ENCODE assay signal across 24 mouse cellular contexts in the genomic region with DNA sequence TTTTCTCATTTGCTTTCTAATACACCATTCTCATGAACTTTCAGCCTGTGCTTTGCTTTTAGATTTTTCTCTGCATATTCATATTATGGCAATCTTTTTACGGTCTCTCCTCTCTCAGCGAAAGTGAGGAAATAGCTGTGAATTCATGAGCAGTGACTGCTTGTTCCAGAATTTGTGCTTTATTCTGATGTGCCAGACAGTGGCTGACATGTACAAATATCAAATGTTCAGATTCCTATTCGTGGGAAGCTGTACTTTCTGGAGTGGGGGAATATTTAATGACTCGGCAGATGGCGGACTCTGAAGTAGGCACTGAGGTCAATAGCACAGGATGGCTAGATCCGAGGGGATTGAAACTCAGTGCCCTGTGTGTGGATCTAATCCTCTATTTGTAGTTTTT.
DNase-seq lines count a peak whose midpoint lies in the region; ATAC-seq and TF ChIP-seq lines count a peak whose summit lies in the region.
"Had no signal": no experiment of that assay in that cellular context is flagged by ENCODE, and none has a peak within 500 bp of the region (broad histone marks: within the 10 kb centered on the region; RNA-seq: fewer than 3 reads in every experiment).

No protein-coding gene starts in this region.

- no peak for DNase-seq in forebrain, embryonic 10.5 days (ENCODE audit: extremely low spot score, low spot score)
- DNase-seq in layer of hippocampus, adult 2 months (ENCODE audit: low spot score in 2 of 2) = peak in 1 of 2 experiments; percentile 33
- DNase-seq in layer of hippocampus, adult 8-10 months (ENCODE audit: low spot score in 2 of 2) = no peak
- DNase-seq in right cerebral cortex, adult 18-20 months = peak; percentile 21
- no peak for DNase-seq in right cerebral cortex, adult 2 months (ENCODE audit: low spot score in 2 of 2)
- DNase-seq in ovary, postnatal 36 days (ENCODE audit: low spot score) = no peak
- no peak for DNase-seq in spleen, adult 12 weeks (ENCODE audit: low spot score)
- DNase-seq: adrenal gland, adult 8-10 months; adrenal gland, postnatal 36 days; B cell, adult 2 months; cerebellum, adult 11-12 months; cerebellum, adult 9-10 months; cerebellum, postnatal 25 days; gastrocnemius, postnatal 14 days; heart, adult 2 months; heart, postnatal 14 days had no signal

- peak overlapping the region; percentile 52 for H3K27ac ChIP-seq in forebrain, embryonic 13.5 days
- H3K27ac ChIP-seq in forebrain, embryonic 10.5 days = no peak overlapping the region
- H3K27ac ChIP-seq in layer of hippocampus, adult 2 months = peak overlapping the region; percentile 76; the same call in 1 of the 2 replicates
- H3K27ac ChIP-seq: embryonic facial prominence, embryonic 12.5 days; heart, adult 2 months; heart, embryonic 15.5 days; hindbrain, embryonic 13.5 days; intestine, embryonic 15.5 days had no signal

- no peaks in the 10 kb centered on the region for H3K27me3 ChIP-seq in forebrain, embryonic 13.5 days
- no peaks in the 10 kb centered on the region for H3K27me3 ChIP-seq in forebrain, embryonic 10.5 days (ENCODE audit: poor library complexity, severe bottlenecking)
- H3K27me3 ChIP-seq: embryonic facial prominence, embryonic 12.5 days; heart, embryonic 15.5 days; hindbrain, embryonic 13.5 days; intestine, embryonic 15.5 days had no signal

- H3K4me3 ChIP-seq in forebrain, embryonic 13.5 days = no peak overlapping the region
- no peak overlapping the region for H3K4me3 ChIP-seq in forebrain, embryonic 10.5 days
- H3K4me3 ChIP-seq in layer of hippocampus, adult 2 months = 0 out of 2 replicates have a peak overlapping the region, but pooled peaks have one; percentile 4
- H3K4me3 ChIP-seq: embryonic facial prominence, embryonic 12.5 days; heart, adult 2 months; heart, embryonic 15.5 days; hindbrain, embryonic 13.5 days; intestine, embryonic 15.5 days had no signal

- no peaks in the 10 kb centered on the region for H3K36me3 ChIP-seq in forebrain, embryonic 13.5 days (ENCODE audit: poor library complexity, severe bottlenecking)
- no peaks in the 10 kb centered on the region for H3K36me3 ChIP-seq in forebrain, embryonic 10.5 days (replicated peaks)
- H3K36me3 ChIP-seq: embryonic facial prominence, embryonic 12.5 days; heart, embryonic 15.5 days; hindbrain, embryonic 13.5 days; intestine, embryonic 15.5 days had no signal

- peak; percentile 71 for ATAC-seq in forebrain, embryonic 13.5 days
- ATAC-seq: CD4-positive, CD25-positive, alpha-beta regulatory T cell, adult 4 months; intestine, embryonic 15.5 days had no signal

- peaks cover 43% of the 10 kb centered on the region for H3K4me1 ChIP-seq in forebrain, embryonic 13.5 days
- peaks cover 4% of the 10 kb centered on the region for H3K4me1 ChIP-seq in forebrain, embryonic 10.5 days
- H3K4me1 ChIP-seq: intestine, embryonic 15.5 days had no signal

- no peaks in the 10 kb centered on the region for H3K9me3 ChIP-seq in forebrain, embryonic 13.5 days (replicated peaks)
- no peaks in the 10 kb centered on the region for H3K9me3 ChIP-seq in forebrain, embryonic 10.5 days
- H3K9me3 ChIP-seq: embryonic facial prominence, embryonic 12.5 days; G1E; heart, embryonic 15.5 days; hindbrain, embryonic 13.5 days; intestine, embryonic 15.5 days had no signal

- no peak for TF ChIP-seq CTCF in layer of hippocampus, adult 2 months (conservative IDR thresholded peaks at IDR 0.05)

- H3K4me2 ChIP-seq in forebrain, embryonic 13.5 days = no peak overlapping the region
- H3K4me2 ChIP-seq: embryonic facial prominence, embryonic 12.5 days; heart, embryonic 11.5 days; heart, embryonic 15.5 days; hindbrain, embryonic 13.5 days; intestine, embryonic 15.5 days had no signal

- no peak overlapping the region for H3K9ac ChIP-seq in forebrain, embryonic 13.5 days
- H3K9ac ChIP-seq: embryonic facial prominence, embryonic 12.5 days; heart, embryonic 15.5 days; hindbrain, embryonic 13.5 days; intestine, embryonic 15.5 days had no signal

- WGBS in forebrain, embryonic 13.5 days = 58% methylated on average over 6 of the region's 6 CpGs
- WGBS in forebrain, embryonic 10.5 days = 89% methylated on average over 6 of the region's 6 CpGs
